Mouse (Mus musculus) A20 (cell line): ENCODE measurements around the gene Ddx19a.
A peak's percentile ranks its signal among the peaks of the same experiment; 100 is the strongest.
"Not testable (repeated sequence)": the region's sequence is repeated elsewhere in the genome, so short reads cannot be mapped to it uniquely, and the experiment has no call there.

ENCODE experiments used
- DNase-seq: peaks from one replicate; pipeline ENCODE4 v3.0.0-alpha.2; 2011; ENCODE audit warnings: low read depth, low spot score

The Ddx19a gene

DNA sequence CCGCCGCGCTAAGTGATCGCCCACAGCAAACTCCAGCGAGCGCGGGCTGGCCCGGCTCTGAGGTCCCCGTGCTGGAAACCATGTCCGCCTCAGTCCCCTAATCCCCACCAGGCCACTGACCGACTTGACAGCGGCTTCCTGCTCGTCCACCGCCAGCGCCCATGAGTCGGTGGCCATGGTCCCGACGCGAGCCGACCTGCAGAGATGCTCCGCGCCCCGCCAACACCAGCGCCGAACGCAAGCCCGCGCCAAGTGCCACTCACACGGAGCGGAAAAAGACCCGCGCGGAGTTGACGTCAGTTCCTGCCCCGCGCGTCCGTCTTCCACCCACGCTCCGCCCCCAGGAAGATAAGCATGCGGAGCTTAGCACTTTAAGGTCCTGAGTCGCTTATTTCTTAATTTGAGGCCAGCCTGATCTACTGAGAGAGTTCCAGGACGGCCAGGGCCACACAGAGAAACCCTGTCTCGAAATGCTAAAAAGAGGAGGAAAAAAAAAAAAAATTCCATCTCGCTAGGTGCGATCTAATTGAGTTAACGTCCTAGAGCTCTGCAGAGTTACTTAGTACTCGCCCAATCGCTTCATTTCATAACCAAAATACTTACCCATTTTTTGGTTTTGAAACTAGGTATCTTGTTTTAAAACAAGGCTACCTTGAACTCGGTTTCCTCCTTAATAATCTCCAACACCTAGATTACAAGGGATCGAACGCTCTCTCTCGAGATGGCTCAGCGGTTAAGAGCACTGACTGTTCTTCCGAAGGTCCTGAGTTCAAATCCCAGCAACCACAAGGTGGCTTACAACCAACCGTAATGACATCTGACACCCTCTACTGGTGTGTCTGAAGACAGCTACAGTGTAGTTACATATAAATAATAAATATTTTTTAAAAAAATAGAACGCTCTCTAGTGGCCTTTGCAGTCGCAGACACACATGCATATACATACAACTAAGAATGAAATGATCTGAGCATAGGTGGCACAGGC, at the start of gene Ddx19a:
Gene Ddx19a (minus strand): TSS at position 254 of the 985 bp plus-strand sequence.
- peak; percentile 93 for DNase-seq

DNA sequence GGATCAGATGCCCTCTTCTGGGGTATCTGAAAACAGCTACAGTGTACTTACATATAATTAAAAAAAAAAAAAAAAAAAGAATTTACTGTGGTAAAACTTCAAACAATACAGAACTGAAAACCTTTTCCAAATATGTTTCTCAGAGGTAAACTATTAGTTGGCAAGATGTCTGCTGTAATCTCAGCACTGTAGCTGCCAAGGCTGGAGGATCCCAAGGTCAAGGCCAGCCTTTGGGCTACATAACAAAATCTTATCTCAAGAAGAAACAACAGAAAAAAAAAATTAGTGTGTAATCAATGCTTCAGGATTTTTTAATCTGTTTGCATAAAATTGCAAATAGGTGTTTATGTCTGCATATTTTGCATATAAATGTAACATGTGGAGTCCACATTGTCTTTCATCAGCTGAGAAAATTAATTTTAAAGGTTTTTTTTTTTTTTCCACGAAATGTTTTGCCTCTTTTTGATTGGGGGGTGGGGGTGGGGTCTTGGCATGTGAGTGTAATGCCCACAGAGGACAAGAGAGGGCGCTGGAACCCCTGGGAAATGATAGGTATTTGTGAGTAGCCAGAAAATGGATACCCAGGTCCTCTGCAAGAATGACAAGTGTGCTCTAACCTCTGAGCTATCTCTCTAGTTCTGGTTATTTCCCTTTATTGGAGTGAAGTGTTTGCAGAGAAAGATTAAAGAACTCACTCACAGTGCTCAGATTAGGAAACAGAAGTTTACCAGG, 46.6 kb upstream of the Ddx19a start:
- DNase-seq: no peak

DNA sequence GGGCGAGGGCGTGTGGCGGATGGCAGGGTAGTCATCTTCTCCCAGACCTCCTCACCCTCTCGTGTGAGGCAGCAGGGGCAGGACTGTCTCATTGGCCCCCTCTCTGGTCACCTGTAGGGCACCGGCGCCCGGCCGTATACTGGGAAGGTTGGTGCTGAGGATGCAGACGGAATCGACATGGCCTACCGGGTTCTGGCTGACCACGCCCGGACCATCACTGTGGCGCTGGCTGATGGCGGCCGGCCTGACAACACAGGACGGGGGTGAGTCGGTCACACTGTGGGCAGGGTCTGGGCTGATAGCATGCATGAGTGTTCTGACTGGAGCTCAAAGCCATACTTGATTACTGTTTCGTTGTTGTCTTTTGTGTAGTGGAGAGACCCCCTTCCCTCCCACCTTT, 44.9 kb upstream of the Ddx19a start:
- DNase-seq: no peak

DNA sequence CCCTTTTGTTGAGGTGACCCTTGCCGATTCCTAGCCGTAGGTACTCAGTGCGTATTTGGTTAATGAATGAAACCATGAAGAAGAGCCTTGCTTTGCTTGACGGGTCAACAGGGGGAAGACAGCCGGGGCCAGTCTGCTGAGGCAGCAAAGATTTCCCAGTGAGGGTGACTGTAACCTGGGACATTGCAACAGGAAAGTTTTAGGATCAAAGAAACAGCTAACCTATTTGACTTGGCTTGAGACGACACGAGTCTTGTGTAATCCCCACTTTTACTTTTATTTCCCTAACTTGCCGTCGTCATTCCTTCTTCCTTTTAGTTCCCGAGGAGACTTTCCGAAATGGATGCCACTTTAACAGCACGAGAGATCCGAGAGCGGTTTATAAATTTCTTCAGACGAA, 39.0 kb upstream of the Ddx19a start:
- DNase-seq: no peak

DNA sequence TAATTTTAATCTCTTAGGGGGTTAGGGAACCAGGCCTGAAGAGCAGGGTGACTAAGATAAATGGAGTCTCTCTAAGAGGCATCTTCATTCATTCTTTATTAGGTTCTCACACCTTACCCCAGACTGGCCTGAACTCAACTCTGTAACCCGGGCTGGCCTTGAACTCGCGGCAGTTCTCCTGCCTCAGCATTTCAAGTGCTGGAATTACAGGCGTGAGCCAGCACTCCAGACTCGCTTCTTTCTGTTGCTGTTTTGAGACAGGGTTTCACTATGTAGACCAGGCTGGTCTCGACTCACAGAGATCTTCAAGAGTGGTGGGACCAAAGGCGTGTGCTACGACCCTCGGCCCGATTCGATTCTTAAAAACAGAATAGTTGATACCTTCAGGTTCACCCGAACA, 36.7 kb upstream of the Ddx19a start:
- DNase-seq: no peak

DNA sequence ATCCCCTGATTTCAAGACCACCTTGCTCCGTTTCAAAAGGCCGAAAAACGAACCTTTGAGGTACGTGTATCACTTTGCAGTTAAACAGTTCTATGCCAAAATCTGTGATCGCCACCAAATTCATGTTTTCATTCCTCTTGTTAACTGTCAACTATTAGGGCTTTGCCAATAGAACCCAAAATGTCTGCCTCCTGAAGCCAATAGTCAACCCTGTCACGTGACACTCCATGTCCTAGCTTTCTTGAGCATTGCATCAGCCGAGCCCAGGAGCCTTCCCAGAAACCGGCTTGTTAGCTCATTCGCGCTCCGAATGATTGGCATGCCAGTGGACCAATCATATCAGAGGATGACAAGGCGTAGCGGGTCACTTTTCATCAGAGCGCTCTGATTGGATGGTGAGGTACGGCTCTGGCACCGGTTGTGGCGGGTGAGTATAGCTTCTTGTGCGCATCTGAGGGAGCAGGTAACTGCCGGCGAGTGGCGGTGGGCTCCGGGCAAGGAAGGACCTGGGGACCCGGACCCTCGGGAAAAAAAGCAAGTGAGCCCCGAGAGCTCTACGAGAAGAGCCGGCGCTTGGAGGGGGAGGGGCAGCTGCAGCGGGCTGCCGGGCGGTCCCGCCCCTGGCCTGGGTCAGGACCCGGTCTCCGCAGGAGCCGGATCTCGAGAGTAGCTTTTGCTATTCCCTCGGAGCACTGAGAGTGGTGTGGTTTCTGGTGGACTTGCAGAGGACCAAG, 36.0 kb upstream of the Ddx19a start:
- peak; percentile 100 for DNase-seq

DNA sequence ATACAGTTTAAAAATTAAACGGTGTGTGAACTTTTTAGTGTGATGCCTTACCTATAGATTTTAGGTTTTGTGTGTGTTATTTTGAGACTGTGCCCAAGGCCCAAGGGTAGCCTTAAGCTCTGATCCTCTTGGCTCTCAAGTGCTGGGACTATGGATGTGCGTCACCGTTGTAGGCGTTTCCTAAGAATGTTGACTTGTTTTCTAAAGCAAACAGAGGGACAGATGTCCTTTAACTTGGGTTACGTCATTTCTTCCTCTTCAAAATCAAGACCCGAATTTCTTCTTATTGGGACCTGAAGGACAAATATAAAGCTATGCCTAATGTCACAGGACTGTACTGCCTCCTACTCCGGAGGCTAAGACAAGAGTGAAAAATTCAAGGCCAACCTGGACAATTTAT, 35.3 kb upstream of the Ddx19a start, which contains the start of gene Aars:
Gene Aars (plus strand): TSS at position 229 of the 400 bp plus-strand sequence.
- DNase-seq: no peak

DNA sequence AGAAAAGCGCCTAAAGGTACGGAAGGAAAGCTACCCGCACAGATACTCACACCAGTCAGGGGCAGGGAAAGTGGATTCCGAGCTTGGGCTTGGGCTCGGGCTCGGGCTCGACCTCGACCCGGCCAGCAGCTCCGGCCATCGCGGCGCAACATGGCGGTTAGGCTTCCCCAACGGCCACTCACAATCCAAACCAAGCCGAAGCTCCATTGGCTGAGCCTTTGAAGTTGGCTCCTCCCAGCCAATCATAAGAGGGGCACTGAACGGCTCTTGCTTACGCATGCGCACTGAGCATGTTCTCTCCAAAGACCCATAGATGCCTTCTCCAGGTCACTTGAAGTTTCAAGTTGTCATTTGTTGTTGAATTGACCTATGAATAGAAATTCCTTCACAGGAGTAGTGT, 34.0 kb upstream of the Ddx19a start, which contains the start of gene Ddx19b:
Gene Ddx19b (minus strand): TSS at position 180 of the 400 bp plus-strand sequence.
- no peak for DNase-seq

DNA sequence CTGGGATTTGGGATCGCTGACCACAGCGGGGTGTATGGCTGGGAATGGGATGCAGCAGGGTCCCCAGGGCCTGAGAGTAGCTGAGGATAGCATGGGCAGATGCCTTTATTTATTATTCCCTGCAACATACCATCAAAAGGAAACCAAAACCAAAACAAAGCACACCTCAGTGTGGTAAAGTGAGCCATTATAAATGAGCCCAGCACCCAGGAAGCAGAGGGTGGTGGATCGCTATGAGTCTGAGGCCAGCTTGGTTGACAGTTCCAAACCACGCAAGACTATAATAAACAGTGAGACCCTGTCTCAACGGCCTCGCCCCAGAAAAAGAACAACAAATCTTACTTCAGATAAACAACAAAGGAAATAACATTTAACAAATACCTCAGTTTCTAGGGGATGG, 32.4 kb upstream of the Ddx19a start:
- peak; percentile 69 for DNase-seq

DNA sequence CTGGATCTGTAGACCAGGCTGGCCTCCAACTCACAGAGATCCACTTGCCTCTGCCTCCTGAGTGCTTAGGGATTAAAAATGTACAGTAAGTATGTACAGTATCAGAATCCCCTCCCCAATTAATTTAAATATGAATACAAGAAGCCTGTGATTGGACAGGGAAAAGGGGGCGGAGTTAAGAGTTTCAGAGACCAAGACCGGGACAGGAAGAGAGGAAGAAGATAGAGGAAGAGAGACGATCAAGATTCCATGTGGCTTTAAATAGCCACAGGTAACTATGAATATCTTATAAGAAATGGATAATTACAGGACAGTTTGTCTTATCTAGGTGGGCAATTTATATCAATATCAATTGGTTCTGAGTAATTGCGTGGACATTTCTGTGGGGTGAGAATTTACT, 32.0 kb upstream of the Ddx19a start:
- peak; percentile 91 for DNase-seq

DNA sequence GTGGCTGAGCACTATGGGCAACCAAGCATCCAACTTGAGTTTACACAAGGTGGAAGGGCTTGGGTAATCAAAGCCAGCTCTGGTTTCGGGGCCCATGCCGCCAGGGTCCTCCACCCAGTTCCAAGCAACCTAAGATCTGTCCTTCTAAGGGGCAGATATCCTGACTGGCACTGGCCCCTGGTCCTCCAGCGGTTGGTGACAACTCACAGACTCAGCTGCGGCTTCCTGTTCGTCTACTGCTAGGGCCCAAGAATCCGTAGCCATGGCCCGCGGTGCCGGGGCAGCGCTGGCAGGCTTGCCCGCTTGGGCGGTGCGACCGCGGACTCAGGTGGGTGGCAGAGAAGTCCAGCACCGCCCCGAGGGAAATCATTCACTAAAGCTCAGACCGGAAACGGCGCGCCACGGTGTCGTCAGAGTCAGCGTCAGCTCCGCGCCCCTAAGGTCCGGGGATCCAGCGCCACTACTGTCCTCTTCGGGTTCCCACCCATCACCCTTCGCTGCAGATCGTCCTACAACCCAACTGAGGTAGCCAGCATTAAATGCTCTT, 29.9 kb upstream of the Ddx19a start:
- DNase-seq: peak; percentile 94

DNA sequence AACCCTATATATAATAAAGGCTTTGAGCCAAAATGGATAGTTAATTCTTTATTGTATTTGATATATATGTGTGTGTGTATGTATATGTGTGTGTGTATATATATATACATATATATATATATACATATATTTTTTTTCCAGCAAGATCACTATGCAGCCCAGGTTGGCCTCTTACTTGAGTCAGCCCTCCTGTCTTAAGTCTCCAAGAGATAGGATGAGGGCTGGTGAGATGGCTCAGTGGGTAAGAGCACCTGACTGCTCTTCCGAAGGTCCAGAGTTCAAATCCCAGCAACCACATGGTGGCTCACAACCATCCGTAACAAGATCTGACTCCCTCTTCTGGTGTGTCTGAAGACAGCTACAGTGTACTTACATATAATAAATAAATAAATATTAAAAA, 29.0 kb upstream of the Ddx19a start:
- DNase-seq: not testable (repeated sequence)

DNA sequence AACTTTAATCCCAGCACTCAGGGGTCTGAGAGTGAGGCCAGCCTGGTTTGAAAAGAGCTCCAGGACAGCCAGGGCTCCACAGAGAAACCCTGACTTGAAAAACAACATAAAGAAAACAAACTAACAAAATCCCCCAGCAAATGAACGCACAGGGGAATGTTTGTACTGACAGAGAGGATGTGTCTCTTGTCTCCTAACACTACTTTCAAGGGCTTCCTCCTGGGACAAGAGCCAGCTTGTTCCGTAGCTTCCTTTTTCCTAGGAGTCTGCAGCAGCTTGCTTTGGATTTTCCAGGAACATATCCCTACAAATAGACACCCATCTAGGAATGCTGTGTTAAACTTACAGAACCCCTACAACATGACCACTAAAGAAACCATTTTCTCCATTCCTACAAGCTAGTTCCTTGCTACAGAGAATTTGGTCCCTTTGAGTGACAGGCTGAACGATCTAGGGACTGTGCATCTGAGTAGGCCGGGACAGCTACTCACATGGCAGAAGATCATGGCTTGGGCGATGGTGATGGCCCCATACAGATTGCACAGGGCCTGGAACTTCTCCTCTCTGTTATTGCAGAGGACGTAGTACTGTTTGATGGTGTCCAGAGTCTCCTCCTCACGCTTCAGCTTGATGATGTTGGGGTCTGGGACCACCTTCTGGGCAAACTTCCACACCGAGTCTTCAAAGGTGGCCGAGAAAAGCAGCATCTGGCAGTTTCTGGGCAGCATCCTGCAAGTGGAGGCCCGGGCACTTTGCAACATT, 12.8 kb upstream of the Ddx19a start:
- DNase-seq: not testable (repeated sequence)

DNA sequence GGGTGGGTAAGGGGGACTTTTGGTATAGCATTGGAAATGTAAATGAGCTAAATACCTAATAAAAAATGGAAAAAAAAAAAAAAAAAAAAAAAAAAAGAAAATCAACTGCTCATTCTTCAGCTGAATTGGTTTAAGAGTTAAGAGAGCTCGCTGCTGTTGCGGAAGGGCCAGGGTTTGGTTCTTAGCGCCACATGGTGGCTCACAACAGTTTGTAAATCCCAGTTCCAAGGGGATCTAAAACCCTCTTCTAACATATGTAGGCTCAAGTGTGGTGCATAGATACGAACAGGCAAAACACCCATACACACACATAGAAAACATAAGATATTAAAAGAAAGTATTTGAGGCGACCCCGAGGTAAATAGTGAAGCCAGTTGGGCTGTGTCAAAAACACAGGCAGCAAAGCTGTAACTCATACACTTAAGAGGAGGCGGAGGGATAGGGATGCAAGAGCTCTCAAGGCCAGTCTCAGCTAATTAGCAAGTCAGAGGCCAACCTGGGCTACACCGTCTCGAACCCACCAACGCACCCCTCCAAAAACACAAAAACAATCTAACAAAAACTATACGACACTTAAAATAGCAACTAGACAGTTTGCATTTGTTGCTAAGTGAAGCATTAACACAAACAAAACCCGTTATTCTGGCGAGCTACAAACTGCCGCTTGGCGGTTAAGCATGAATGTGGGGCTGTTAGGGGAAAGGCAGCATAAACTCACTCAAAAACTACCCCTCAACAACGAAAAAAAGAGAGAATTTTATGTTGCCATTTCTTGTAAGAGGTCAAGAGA, 764 bp downstream of the Ddx19a start:
- peak; percentile 45 for DNase-seq

DNA sequence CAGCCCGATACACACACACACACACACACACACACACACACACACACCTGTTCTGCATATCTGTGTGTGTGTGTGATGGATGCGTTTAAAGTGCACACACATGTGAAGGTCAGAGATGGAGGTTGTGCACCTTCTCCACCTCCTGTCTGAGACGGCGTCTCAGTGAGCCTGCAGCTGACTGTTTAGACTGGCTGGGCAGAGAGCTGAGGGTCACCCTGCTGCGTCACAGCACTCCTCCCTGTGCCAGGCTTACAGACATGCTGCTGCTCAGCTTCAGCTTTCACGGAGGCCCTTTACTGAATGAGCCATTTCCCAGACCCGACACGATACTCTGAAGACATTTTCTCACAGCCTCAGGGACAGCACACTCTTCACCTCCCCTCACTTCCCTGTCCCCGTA, 7.6 kb downstream of the Ddx19a start:
- no peak for DNase-seq

DNA sequence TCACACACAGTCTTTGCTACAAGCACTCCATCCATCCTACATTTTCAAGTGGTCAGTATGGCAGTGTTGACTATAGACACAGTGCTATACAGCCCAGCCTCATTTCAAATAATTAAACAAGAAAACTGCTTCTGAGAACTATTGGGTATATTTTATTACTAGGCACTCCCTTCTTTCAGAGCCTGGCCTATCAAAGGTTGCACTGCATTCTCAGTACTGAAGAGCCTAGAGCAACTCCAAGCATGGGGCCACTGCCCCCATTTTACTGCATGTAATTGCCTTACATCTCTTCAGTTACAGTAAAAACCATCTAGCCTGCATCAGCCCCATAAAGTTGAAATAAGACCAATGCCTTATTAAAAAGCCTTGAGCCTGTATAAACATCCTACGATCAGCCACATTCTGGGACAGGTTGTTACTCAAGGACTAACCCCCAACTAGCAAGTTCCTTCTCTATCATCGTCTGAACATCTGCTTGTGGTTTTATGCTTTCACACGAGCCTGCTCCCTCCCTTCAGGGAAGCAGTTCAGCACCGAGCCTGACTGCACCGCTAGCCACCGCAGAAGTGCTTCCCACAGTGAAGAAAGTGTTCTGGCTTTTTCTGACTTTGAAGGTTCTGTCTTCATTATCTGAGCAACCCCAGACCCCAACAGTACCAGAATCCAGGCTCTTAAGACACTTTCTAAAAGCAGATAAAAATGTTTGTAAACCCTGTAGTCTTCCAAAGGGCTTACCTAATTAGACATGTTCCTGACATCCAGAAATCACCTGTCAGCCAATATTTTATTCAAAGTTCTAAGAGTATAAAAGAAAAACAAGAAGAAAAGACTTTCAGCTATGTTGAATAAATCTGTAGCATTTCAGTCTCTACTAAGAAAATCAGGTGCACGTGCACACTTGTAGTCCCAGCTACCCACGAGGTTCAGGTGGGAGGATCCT, 9.5 kb downstream of the Ddx19a start:
- DNase-seq: no peak

DNA sequence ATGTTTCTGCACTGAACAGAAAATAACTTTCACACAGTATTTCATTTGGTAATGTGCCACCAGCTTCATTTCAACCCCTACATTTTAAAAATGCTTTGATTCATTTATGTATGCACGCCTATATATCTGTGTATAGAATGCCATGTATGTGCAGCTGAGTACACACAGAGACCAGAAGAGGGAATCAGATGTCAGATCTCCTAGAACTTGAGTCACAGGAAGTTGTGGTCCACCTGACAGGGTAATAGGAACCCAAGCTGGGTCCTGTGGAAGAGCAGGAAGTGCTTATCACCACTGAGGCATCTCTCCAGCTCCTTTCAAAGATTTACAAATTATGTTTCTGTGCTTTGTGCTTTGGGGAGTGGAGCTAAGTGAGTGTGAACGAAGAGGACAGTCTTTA, 16.3 kb downstream of the Ddx19a start:
- DNase-seq: no peak

DNA sequence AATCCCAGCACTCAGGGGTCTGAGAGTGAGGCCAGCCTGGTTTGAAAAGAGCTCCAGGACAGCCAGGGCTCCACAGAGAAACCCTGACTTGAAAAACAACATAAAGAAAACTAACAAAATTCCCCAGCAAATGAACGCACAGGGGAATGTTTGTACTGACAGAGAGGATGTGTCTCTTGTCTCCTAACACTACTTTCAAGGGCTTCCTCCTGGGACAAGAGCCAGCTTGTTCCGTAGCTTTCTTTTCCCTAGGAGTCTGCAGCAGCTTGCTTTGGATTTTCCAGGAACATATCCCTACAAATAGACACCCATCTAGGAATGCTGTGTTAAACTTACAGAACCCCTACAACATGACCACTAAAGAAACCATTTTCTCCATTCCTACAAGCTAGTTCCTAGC, 19.6 kb downstream of the Ddx19a start:
- not testable (repeated sequence) for DNase-seq

DNA sequence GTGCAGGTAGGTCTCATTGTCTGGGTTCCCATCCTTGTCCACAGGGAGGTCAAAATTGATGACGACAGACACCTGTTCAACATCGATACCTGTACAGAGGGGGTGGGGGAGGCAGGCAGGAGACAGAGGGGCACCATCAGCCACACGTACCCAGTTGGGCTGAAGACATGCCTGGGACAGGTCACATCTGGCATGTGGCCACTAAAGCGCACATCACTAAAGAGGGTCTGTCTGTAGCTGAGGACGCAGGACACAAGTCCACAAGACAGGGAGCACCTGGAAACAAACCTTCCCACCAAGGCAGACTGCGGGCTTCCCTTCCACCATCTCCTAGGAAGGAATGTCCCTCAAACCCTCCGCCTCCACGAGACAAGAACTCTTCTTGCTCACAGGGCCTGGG, 21.1 kb downstream of the Ddx19a start:
- DNase-seq: not testable (repeated sequence)
